Mouse (Mus musculus): ENCODE data around the gene Zdbf2. TPM values are rescaled to one million over a fixed set of nuclear protein-coding genes. Genes with fewer than 3 reads are reported as not detected.

Gene Zdbf2
- polyA plus RNA-seq (2017; shearing (Covaris generic)), result not detected

GRCm38 (mm10) chr1:63272741-63273338 is at the start of gene Zdbf2:
Gene Zdbf2, plus strand, starts transcription at chr1:63273265.
- no peak for ATAC-seq

DNA sequence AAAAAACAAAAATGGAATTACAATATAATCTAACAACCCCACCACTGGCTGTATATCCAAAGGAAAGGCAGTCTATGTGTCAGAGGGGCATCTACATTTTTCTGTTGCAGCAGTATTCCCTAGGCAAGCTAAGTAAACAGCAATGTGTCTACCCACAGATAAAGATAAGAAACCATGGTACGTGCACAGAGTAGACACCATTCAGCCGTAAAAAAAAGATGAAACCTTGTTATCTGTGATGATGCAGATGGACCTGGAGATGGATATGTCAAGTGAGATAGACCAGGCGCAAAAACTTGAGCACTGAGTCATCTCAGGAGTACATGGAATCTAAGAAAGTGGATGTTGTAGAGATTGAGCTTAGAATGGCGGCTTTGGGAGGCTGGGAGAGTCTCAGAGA is 48.1 kb upstream of the Zdbf2 start:
- ATAC-seq, result no peak

GRCm38 (mm10) chr1:63225890-63226289 is 47.2 kb upstream of the Zdbf2 start:
- no peak for ATAC-seq

- no peak for ATAC-seq
Measured at GRCm38 (mm10) chr1:63227241-63227640, 45.8 kb upstream of the Zdbf2 start.

- ATAC-seq, result no peak
Measured at GRCm38 (mm10) chr1:63237371-63237770, 35.7 kb upstream of the Zdbf2 start.

- no peak for ATAC-seq
Measured at GRCm38 (mm10) chr1:63239305-63239704, 33.8 kb upstream of the Zdbf2 start.

- no peak for ATAC-seq
Measured at GRCm38 (mm10) chr1:63239751-63240150, 33.3 kb upstream of the Zdbf2 start.

- no peak for ATAC-seq
Measured at GRCm38 (mm10) chr1:63243854-63244253, 29.2 kb upstream of the Zdbf2 start.

GRCm38 (mm10) chr1:63246862-63247521 is 26.1 kb upstream of the Zdbf2 start:
- no peak for ATAC-seq

DNA sequence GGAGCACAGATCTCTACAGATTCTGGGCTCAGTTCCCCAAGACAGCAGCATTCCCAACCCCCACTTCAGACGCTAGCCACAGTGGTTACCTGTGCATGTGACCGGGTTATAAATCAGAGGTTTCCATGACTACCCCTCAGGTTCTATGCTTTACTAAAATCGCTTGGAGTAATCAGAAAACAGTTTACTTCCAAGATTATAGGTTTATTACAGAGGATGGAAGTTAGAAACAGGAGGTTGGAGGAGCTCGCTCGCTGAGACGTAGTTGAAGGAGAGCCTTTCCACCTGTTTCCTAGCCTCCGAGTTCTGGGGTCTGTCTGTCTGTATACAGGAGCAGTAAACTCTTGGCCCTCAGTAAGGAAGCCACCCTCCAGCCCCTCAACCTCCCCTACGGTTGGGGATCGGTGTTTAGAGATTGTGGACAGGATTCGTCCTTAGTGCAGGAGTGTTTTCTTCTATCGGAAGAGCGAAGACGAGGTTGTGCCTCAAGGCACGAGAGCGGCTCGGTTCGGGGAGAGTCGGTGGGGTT is 25.2 kb upstream of the Zdbf2 start:
- ATAC-seq, result no peak

DNA sequence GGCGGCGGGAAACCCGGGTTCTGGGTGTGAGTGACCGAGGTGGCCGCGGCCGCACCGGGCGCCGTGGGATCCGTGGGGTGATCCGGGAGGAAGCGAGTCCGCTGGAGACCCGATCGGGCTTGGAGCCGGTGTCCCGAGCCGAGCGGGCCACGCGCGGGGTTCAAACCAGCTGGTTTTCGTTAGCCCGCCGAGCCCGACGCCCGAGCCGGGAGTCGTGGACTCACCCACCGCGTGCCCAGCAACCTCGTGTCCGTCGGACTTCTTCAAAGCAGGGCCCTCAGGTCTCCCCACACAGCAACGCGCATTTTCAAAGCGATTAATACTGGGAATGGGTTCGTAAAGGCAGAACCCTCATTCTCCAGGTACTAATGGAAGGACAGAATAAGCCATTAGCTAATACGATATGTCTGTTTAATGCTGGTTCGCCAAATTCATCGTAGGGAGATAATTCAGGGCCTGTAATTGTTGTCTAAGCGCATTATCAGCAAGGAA is 24.7 kb upstream of the Zdbf2 start:
- ATAC-seq, result no peak

DNA sequence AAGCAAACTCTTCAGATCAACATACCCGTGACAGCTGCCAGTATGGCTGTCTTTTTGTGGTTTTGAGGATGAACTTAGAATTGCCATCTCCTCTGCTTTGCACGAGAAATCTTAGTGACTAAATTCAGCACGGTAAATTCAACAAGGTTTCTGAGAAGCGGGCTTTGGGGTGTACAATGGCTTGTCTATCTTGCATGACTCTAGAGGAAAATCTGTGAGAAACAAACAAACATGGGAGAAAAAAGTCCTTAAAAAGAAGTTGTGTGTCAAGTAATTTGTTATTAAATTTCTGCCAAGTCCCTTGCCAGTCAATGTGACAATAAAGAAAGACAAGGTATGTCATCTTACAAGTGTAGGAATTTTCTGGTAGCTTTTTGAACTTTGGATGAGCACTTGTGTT is 23.8 kb upstream of the Zdbf2 start:
- ATAC-seq, result no peak

DNA sequence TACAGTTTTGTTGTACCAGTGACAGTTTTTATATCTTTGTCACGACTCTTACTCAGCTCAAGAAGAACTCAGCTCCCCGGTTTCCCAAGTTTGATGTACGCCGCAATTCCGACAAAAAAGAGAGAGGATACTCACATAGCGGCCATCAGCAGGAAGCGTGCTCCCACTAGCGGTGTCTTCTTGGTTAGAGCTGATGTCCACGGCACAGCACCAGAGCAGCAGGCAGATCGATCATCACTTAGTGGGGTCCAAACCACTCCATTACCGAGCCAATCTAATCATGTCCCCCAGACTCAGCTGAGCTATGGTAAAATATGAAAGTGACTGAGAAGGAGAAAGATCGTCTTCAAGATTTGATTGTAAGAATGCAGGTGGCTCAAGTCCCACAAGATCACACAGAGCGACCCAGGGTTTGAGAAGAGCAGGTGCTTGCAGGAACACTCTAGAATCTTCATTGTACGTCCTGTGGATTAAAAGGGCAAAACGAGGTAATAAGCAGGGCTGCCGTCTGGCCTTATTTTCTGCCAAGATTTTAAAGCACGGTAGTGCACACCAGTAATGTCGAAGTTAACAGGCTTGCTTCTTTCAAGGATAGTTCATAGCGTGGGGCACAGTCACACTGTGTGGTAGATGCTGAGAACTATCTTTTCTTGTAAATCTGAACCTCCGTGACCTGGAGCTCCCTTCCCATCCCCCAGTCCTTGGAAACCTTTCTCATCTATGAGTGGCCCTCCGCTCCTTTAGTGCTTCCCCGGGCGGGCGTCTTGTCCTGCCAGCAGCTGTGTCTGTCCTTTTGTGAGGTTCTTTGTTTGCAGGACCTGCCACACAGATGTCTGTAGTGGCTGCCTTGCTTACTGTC is 20.5 kb upstream of the Zdbf2 start:
- no peak for ATAC-seq

- ATAC-seq, result no peak
Measured at GRCm38 (mm10) chr1:63253291-63253690, 19.8 kb upstream of the Zdbf2 start.

- no peak for ATAC-seq
Measured at GRCm38 (mm10) chr1:63255101-63255500, 18.0 kb upstream of the Zdbf2 start.

GRCm38 (mm10) chr1:63256083-63256482 is 17.0 kb upstream of the Zdbf2 start:
- ATAC-seq, result no peak

DNA sequence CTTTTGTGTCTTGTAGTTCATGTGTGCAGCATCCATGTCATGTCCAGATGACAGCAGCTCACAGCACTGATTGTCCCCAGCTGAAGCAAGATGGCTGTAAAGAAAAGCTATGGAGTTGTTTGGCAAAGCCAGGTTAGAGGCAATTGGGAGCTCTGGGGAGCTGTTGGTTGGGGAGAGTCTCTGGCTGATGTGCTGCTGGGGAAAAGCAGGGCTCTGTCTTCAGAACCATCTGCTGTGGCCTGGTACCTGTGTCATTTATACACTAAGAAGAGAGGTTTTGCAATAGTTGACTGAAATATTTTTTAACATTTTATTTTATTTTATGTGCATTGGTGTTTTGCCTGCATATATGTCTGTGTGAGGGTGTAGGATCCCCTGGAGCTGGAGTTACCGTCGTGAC is 14.6 kb upstream of the Zdbf2 start:
- no peak for ATAC-seq

DNA sequence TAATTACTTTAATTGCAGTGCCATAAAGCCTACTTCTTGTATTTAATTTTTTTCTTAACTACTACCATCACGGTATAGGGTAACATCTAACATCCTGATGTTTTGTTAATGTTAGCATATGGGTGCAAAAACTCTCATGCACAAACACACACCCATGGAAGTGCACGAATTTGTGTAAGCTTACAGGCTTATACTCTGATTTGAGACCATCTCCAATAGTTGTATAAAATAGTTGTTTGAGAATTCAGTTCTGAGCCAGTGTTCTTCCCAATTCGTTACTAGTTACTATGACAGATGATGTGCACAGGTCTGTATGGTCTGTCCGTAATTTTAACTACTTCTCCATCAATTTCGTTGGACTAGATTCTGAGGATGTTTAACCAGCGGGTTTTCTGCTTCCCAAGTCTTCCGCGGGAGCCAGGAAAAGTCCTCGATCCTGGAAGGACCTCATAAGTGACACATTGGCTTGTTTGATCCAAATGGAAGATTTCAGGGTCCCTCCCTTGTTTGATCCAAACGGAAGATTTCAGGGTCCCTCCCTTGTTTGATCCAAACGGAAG is 13.7 kb upstream of the Zdbf2 start:
- no peak for ATAC-seq

DNA sequence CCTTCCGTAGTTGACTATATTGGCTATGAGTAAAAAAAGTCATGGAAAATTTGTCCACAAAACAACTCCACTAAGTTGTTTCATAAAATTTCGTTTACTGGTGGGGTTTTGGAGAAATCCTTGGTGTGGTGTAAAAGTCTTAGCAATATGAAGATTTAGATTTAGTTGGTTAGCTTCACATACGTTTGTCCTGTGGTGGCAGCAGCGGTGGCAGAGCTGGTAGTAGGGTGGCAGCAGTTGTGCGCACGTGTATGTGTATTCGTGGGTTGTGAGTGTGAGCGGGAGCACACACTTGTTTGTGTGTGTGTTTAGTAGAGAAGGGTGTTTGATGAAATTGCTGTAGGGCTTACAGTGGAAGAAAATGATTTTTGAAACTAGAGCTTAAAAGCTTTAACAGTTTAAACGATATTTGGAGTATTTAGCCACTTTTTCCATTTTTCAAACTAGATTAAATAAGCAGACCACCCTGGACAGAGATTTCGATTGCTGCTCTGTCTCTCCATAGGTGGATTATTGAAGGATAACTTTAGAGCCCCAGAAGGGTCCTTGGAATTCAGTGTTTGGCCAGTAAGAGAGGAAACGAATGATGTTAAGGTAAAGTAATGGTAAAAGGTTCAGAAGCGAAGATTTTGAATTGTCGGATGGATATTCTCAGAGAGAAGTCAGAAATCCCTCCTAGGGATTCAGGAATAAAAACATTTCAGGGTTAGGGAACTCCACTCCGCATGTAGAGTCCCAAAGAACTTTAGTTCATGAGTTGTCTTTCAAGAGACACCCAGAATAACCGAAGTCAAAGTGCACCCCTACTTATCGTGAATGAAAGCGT is 12.9 kb upstream of the Zdbf2 start:
- no peak for ATAC-seq

DNA sequence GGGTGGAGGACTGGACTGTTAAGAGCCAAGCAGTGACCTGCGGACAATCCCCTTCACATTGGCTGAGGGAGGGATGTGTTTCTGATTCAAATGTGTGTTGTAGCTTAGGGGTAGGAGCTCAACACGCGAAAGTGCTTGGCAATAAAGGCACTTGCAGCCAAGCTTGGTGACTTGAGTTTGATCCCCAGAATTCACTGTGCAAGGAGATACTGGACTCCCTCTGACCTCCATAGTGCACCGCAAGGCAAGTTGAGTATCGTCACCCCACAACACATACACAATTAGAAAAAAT is 12.4 kb upstream of the Zdbf2 start:
- no peak for ATAC-seq

DNA sequence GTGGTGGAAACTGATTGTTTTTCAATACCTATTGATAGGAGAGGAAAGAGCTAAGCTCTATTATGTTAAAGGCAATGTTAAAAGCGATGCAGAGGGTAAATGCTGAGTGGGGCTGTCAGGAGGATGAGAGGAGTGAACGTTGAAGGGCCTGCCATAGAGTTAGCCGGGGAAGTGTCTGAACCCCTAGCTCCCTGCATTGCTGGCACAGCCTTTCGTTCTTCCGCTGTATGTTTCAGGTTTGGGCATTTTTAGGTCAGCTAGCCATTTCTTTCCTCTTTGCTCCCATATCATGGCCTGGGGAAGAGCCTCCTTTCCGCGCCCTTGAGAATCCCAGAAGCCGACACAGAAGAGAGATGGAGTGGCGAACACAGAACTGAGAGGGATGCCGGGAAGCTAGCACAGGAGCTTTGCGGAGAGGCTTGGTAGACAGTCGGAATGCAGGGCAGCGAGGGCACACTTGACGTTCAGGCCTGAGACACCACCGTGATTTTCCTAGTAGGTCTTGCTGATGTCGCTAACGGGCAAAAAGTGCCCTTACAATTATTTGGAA is 11.9 kb upstream of the Zdbf2 start:
- ATAC-seq, result no peak

DNA sequence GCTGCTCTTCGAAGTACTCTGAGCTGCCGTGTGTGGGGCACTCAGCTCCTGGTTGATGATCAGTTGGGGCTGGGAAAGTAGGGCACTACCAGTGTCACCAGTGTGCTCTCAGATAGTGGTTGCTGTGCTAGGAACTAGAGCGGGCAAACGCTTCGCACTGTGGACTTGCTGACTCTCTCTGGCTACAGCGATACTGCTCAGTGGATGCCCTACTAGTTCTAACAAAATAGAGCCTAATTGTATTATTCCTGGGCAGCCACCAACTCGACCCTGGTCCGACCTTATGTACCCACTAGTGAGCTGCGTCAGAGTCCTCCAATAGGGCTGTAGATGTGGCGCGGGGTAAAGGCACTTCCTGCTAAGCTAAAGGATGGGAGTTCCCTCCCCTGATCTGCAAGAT is 9.4 kb upstream of the Zdbf2 start:
- ATAC-seq, result no peak

Measured in CD4-positive, CD25-positive, alpha-beta regulatory T cell, adult 4 months (primary cell).